9 mouse cellular contexts compared by ENCODE assay signal in genomic region chrX:52864126-52864525, GRCm38 (mm10). TPM values are rescaled to one million over a fixed set of nuclear protein-coding genes. Genes with fewer than 3 reads are reported as not detected.
DNase-seq lines count a peak whose midpoint lies in the region; ATAC-seq and TF ChIP-seq lines count a peak whose summit lies in the region.
"Had no signal": no experiment of that assay in that cellular context is flagged by ENCODE, and none has a peak within 500 bp of the region (broad histone marks: within the 10 kb centered on the region; RNA-seq: fewer than 3 reads in every experiment).

No protein-coding gene starts in this region.

- no peak overlapping the region for H3K4me3 ChIP-seq in hindbrain, embryonic 14.5 days (replicated peaks; ENCODE audit: low read length)
- H3K4me3 ChIP-seq in hindbrain, embryonic 13.5 days = no peak overlapping the region
- no peak overlapping the region for H3K4me3 ChIP-seq in ES-E14 (ENCODE audit: insufficient read depth in 1 of 2, low read depth in 1 of 2, low read length in 2 of 2, poor library complexity in 1 of 2, severe bottlenecking in 1 of 2)
- no peak overlapping the region for H3K4me3 ChIP-seq in stomach, postnatal 0 days (ENCODE audit: low read depth, low read length)
- H3K4me3 ChIP-seq: embryonic facial prominence, embryonic 15.5 days had no signal

- no peak for ATAC-seq in hindbrain, embryonic 14.5 days (ENCODE audit: low FRiP score)
- no peak for ATAC-seq in hindbrain, embryonic 13.5 days (ENCODE audit: low FRiP score)
- ATAC-seq in stomach, postnatal 0 days (ENCODE audit: low FRiP score, low TSS enrichment) = no peak

- no peaks in the 10 kb centered on the region for H3K36me3 ChIP-seq in hindbrain, embryonic 14.5 days (replicated peaks; ENCODE audit: control insufficient read depth, insufficient read depth)
- H3K36me3 ChIP-seq in hindbrain, embryonic 13.5 days = no peaks in the 10 kb centered on the region
- H3K36me3 ChIP-seq in ES-E14 (ENCODE audit: control insufficient read depth, insufficient read depth, low read length, poor library complexity, severe bottlenecking) = no peaks in the 10 kb centered on the region
- no peaks in the 10 kb centered on the region for H3K36me3 ChIP-seq in stomach, postnatal 0 days (ENCODE audit: control insufficient read depth, insufficient read depth, low read length)
- H3K36me3 ChIP-seq: embryonic facial prominence, embryonic 15.5 days had no signal

- TF ChIP-seq EP300 in stomach, postnatal 0 days (optimal IDR thresholded peaks at IDR 0.05) = no peak

- peak; percentile 72 for TF ChIP-seq CTCF in stomach, postnatal 0 days (IDR thresholded peaks at IDR 0.05; ENCODE audit: low read depth)

- no peaks in the 10 kb centered on the region for H3K9me3 ChIP-seq in hindbrain, embryonic 14.5 days (ENCODE audit: control insufficient read depth, low read length)
- no peaks in the 10 kb centered on the region for H3K9me3 ChIP-seq in hindbrain, embryonic 13.5 days
- H3K9me3 ChIP-seq in ES-E14 (ENCODE audit: control insufficient read depth, insufficient read depth, low read depth, low read length) = no peaks in the 10 kb centered on the region
- no peaks in the 10 kb centered on the region for H3K9me3 ChIP-seq in stomach, postnatal 0 days (ENCODE audit: control insufficient read depth, low read length)
- H3K9me3 ChIP-seq: embryonic facial prominence, embryonic 15.5 days had no signal

- in situ Hi-C loops in ES-E14 (cut with MboI; ENCODE audit: low sequenced_read_pairs in 2 of 2, unreplicated experiment in 2 of 2) = no loop called here

- DNase-seq in hindbrain, embryonic 14.5 days (ENCODE audit: low spot score) = peak; percentile 59
- DNase-seq in 416B (ENCODE audit: low read depth) (peak; percentile 62), ES-E14 (ENCODE audit: low read depth, low spot score) (peak; percentile 6)
- DNase-seq in embryo, embryonic 9.5 days (ENCODE audit: extremely low spot score) = peak; percentile 3
- DNase-seq in stomach, postnatal 0 days (ENCODE audit: low spot score) = no peak
- no peak for DNase-seq in gastrocnemius, adult 8-10 months (ENCODE audit: low spot score in 2 of 2)
- no peak for DNase-seq in layer of hippocampus, postnatal 10 days (ENCODE audit: low spot score in 2 of 2)

- no peak overlapping the region for H3K27ac ChIP-seq in hindbrain, embryonic 14.5 days
- no peak overlapping the region for H3K27ac ChIP-seq in hindbrain, embryonic 13.5 days
- no peak overlapping the region for H3K27ac ChIP-seq in ES-E14 (ENCODE audit: insufficient read depth, low read depth, low read length, poor library complexity, severe bottlenecking)
- no peak overlapping the region for H3K27ac ChIP-seq in stomach, postnatal 0 days (replicated peaks)
- H3K27ac ChIP-seq: embryonic facial prominence, embryonic 15.5 days had no signal

- no peaks in the 10 kb centered on the region for H3K27me3 ChIP-seq in hindbrain, embryonic 14.5 days (ENCODE audit: control insufficient read depth, insufficient read depth, low read length)
- H3K27me3 ChIP-seq in hindbrain, embryonic 13.5 days = no peaks in the 10 kb centered on the region
- H3K27me3 ChIP-seq in stomach, postnatal 0 days (ENCODE audit: control insufficient read depth, insufficient read depth, low read length) = no peaks in the 10 kb centered on the region
- H3K27me3 ChIP-seq: embryonic facial prominence, embryonic 15.5 days had no signal

- 61% methylated on average over 2 of the region's 2 CpGs for WGBS in hindbrain, embryonic 14.5 days
- 64% methylated on average over 2 of the region's 2 CpGs for WGBS in hindbrain, embryonic 13.5 days
- 38% methylated on average over 2 of the region's 2 CpGs for WGBS in stomach, postnatal 0 days

- H3K4me2 ChIP-seq in hindbrain, embryonic 14.5 days (replicated peaks) = no peak overlapping the region
- H3K4me2 ChIP-seq in hindbrain, embryonic 13.5 days = no peak overlapping the region
- no peak overlapping the region for H3K4me2 ChIP-seq in stomach, postnatal 0 days (replicated peaks; ENCODE audit: low read depth)
- H3K4me2 ChIP-seq: embryonic facial prominence, embryonic 15.5 days had no signal

- no peaks in the 10 kb centered on the region for H3K4me1 ChIP-seq in hindbrain, embryonic 14.5 days (replicated peaks; ENCODE audit: control insufficient read depth, insufficient read depth, low read length)
- H3K4me1 ChIP-seq in hindbrain, embryonic 13.5 days (replicated peaks) = no peaks in the 10 kb centered on the region
- H3K4me1 ChIP-seq in ES-E14 (ENCODE audit: control insufficient read depth in 2 of 2, insufficient read depth in 2 of 2, low read length in 2 of 2, poor library complexity in 1 of 2) = no peaks in the 10 kb centered on the region
- H3K4me1 ChIP-seq in stomach, postnatal 0 days (replicated peaks; ENCODE audit: control insufficient read depth, insufficient read depth) = no peaks in the 10 kb centered on the region
- H3K4me1 ChIP-seq: embryonic facial prominence, embryonic 15.5 days had no signal

- H3K9ac ChIP-seq in hindbrain, embryonic 14.5 days = no peak overlapping the region
- no peak overlapping the region for H3K9ac ChIP-seq in hindbrain, embryonic 13.5 days
- no peak overlapping the region for H3K9ac ChIP-seq in ES-E14 (ENCODE audit: insufficient read depth, low read depth, low read length, poor library complexity, severe bottlenecking)
- no peak overlapping the region for H3K9ac ChIP-seq in stomach, postnatal 0 days (ENCODE audit: low read length)
- H3K9ac ChIP-seq: embryonic facial prominence, embryonic 15.5 days had no signal

TF ChIP-seq in ES-E14, 5 proteins besides CTCF, POLR2A, EP300 and RAD21:
- TF ChIP-seq MAFK (IDR thresholded peaks at IDR 0.05; ENCODE audit: insufficient read depth, low read depth, low read length) (no peak), CHD2 (IDR thresholded peaks at IDR 0.05; ENCODE audit: low read depth, low read length) (no peak), ZC3H11A (IDR thresholded peaks at IDR 0.05; ENCODE audit: borderline replicate concordance, low read depth, low read length) (peak; percentile 16; the same call in 1 of the 2 replicates), ZNF384 (IDR thresholded peaks at IDR 0.05; ENCODE audit: low read depth, low read length) (no peak)

RNA-seq across cellular contexts. Expression of gene Phf6, which starts 47.9 kb away (rescaled TPM):
- 71.2 and 81.7 TPM in 2 replicates for polyA plus RNA-seq in hindbrain, embryonic 14.5 days (2014; fragmentation: Nextera tagmentation; extraction: Ambion mirVana)
- 75.4 and 77.8 TPM in 2 replicates for polyA plus RNA-seq in hindbrain, embryonic 13.5 days (2015; fragmentation: Nextera tagmentation; extraction: Ambion mirVana)
- 11.3 and 14.3 TPM in 2 replicates for total RNA-seq in ES-E14 (2012; rRNA removed)
- polyA plus RNA-seq in stomach, postnatal 0 days (2015; fragmentation: Nextera tagmentation; extraction: Ambion mirVana) = 7.2 and 7.4 TPM in 2 replicates
- total RNA-seq in gastrocnemius, adult 8-10 months (2022) = 1 to 10 TPM; 3.2 to 4.2 (median 3.7) TPM
- 10 to 100 TPM; 24.9 to 28.0 TPM for total RNA-seq in layer of hippocampus, postnatal 10 days (2021)

Comparison
In these comparisons a context has a peak if more than half of its experiments do, and no peak if none do; other contexts are left out.
1. DNase-seq: peak in hindbrain, embryonic 14.5 days (single experiment), 416B (single experiment), ES-E14 (single experiment) and embryo, embryonic 9.5 days (single experiment); none in stomach, postnatal 0 days (single experiment), gastrocnemius, adult 8-10 months (0 of 2) and layer of hippocampus, postnatal 10 days (0 of 2).